ENCODE assay signal across 36 mouse cellular contexts in genomic region chr2:155777688-155777985, GRCm38 (mm10). TPM values are rescaled to one million over a fixed set of nuclear protein-coding genes. Genes with fewer than 3 reads are reported as not detected.
A peak's percentile ranks its signal among the peaks of the same experiment; 100 is the strongest.
DNase-seq lines count a peak whose midpoint lies in the region; ATAC-seq and TF ChIP-seq lines count a peak whose summit lies in the region.
"Had no signal": no experiment of that assay in that cellular context is flagged by ENCODE, and none has a peak within 500 bp of the region (broad histone marks: within the 10 kb centered on the region; RNA-seq: fewer than 3 reads in every experiment).

No protein-coding gene starts in this region.

- peaks cover 24% of the 10 kb centered on the region for H3K4me1 ChIP-seq in midbrain, embryonic 14.5 days (ENCODE audit: control insufficient read depth, insufficient read depth, low read length)
- peaks cover 17% of the 10 kb centered on the region for H3K4me1 ChIP-seq in midbrain, embryonic 10.5 days
- peaks cover 5% of the 10 kb centered on the region; the same call in 1 of the 2 replicates for H3K4me1 ChIP-seq in hindbrain, postnatal 0 days (ENCODE audit: insufficient read depth, low read length)
- peaks cover 32% of the 10 kb centered on the region for H3K4me1 ChIP-seq in neural tube, embryonic 14.5 days (ENCODE audit: control insufficient read depth, insufficient read depth, low read length)

- 52% methylated on average over 4 of the region's 4 CpGs for WGBS in midbrain, embryonic 14.5 days
- WGBS in midbrain, embryonic 10.5 days, result 82% methylated on average over 4 of the region's 4 CpGs
- 42% methylated on average over 4 of the region's 4 CpGs for WGBS in hindbrain, postnatal 0 days
- 30% methylated on average over 4 of the region's 4 CpGs for WGBS in neural tube, embryonic 14.5 days

- H3K4me3 ChIP-seq in midbrain, embryonic 14.5 days (replicated peaks; ENCODE audit: low read depth, low read length), result no peak overlapping the region
- no peak overlapping the region for H3K4me3 ChIP-seq in midbrain, embryonic 10.5 days
- peak overlapping the region; percentile 19; the same call in 1 of the 2 replicates for H3K4me3 ChIP-seq in hindbrain, postnatal 0 days (ENCODE audit: low read length)
- no peak overlapping the region for H3K4me3 ChIP-seq in neural tube, embryonic 14.5 days (ENCODE audit: low read depth, low read length)
- H3K4me3 ChIP-seq: embryonic facial prominence, embryonic 13.5 days; erythroblast, embryonic 14.5 days; heart, adult 2 months; heart, embryonic 13.5 days; limb, embryonic 13.5 days; lung, embryonic 15.5 days; stomach, embryonic 15.5 days had no signal

- DNase-seq in cerebellum, adult 8-10 months, result peak; percentile 37
- no peak for DNase-seq in midbrain, embryonic 14.5 days
- DNase-seq in midbrain, embryonic 10.5 days (ENCODE audit: low spot score), result no peak
- no peak for DNase-seq in hindbrain, postnatal 0 days (ENCODE audit: low spot score)
- DNase-seq in lung, postnatal 10 days, result no peak
- DNase-seq in adrenal gland, postnatal 36 days, result no peak
- DNase-seq: adrenal gland, adult 8-10 months; cerebellum, adult 11-12 months; heart, adult 2 months; heart, postnatal 10 days; kidney, adult 8-10 months; kidney, postnatal 4 days; lung, postnatal 36 days; right cerebral cortex, postnatal 25 days had no signal

- H3K27me3 ChIP-seq in midbrain, embryonic 14.5 days (ENCODE audit: control insufficient read depth, insufficient read depth, low read length), result 0 out of 2 replicates have a peak, but pooled peaks cover 2% of the 10 kb centered on the region
- peaks cover 43% of the 10 kb centered on the region for H3K27me3 ChIP-seq in midbrain, embryonic 10.5 days (ENCODE audit: low read depth, poor library complexity, severe bottlenecking)
- no peaks in the 10 kb centered on the region for H3K27me3 ChIP-seq in hindbrain, postnatal 0 days (ENCODE audit: insufficient read depth, low read length)
- no peaks in the 10 kb centered on the region; the same call in 1 of the 2 replicates for H3K27me3 ChIP-seq in neural tube, embryonic 14.5 days (ENCODE audit: control insufficient read depth, insufficient read depth, low read length)

- no peaks in the 10 kb centered on the region for H3K36me3 ChIP-seq in midbrain, embryonic 14.5 days (ENCODE audit: control insufficient read depth, insufficient read depth, low read length)
- H3K36me3 ChIP-seq in midbrain, embryonic 10.5 days, result no peaks in the 10 kb centered on the region
- no peaks in the 10 kb centered on the region for H3K36me3 ChIP-seq in hindbrain, postnatal 0 days (ENCODE audit: insufficient read depth, low read length)
- no peaks in the 10 kb centered on the region for H3K36me3 ChIP-seq in neural tube, embryonic 14.5 days (ENCODE audit: control insufficient read depth, insufficient read depth, low read length)
- H3K36me3 ChIP-seq: embryonic facial prominence, embryonic 13.5 days; G1E; heart, embryonic 13.5 days; limb, embryonic 13.5 days; lung, embryonic 15.5 days; stomach, embryonic 15.5 days had no signal

- H3K27ac ChIP-seq in midbrain, embryonic 14.5 days (replicated peaks; ENCODE audit: low read depth, low read length), result no peak overlapping the region
- no peak overlapping the region for H3K27ac ChIP-seq in midbrain, embryonic 10.5 days (replicated peaks)
- no peak overlapping the region for H3K27ac ChIP-seq in hindbrain, postnatal 0 days
- no peak overlapping the region; the same call in 1 of the 2 replicates for H3K27ac ChIP-seq in neural tube, embryonic 14.5 days (ENCODE audit: low read depth, low read length)
- H3K27ac ChIP-seq: embryonic facial prominence, embryonic 13.5 days; heart, adult 2 months; heart, embryonic 13.5 days; kidney, postnatal 0 days; limb, embryonic 13.5 days; lung, embryonic 15.5 days; stomach, embryonic 15.5 days had no signal

- no peak for ATAC-seq in cerebellum, adult (ENCODE audit: insufficient number of reproducible peaks, low FRiP score, low TSS enrichment)
- no peak for ATAC-seq in midbrain, embryonic 14.5 days (ENCODE audit: low FRiP score, low TSS enrichment)
- ATAC-seq in hindbrain, postnatal 0 days, result no peak
- ATAC-seq in neural tube, embryonic 14.5 days (ENCODE audit: low read depth), result no peak
- ATAC-seq: forebrain, embryonic 16.5 days; intestine, embryonic 16.5 days had no signal

- peak overlapping the region; percentile 72 for H3K4me2 ChIP-seq in midbrain, embryonic 14.5 days (ENCODE audit: low read length)
- H3K4me2 ChIP-seq in hindbrain, postnatal 0 days (ENCODE audit: low read depth, low read length), result peak overlapping the region; percentile 77
- peak overlapping the region; percentile 58; the same call in 1 of the 2 replicates for H3K4me2 ChIP-seq in neural tube, embryonic 14.5 days (ENCODE audit: low read depth, low read length)
- H3K4me2 ChIP-seq: embryonic facial prominence, embryonic 13.5 days; heart, embryonic 13.5 days; limb, embryonic 13.5 days; liver, embryonic 11.5 days; lung, embryonic 15.5 days; stomach, embryonic 15.5 days had no signal

- no peaks in the 10 kb centered on the region for H3K9me3 ChIP-seq in midbrain, embryonic 14.5 days (ENCODE audit: control insufficient read depth, low read length)
- no peaks in the 10 kb centered on the region for H3K9me3 ChIP-seq in midbrain, embryonic 10.5 days (replicated peaks)
- H3K9me3 ChIP-seq in hindbrain, postnatal 0 days (ENCODE audit: low read length), result no peaks in the 10 kb centered on the region
- H3K9me3 ChIP-seq in neural tube, embryonic 14.5 days (ENCODE audit: control insufficient read depth, low read length), result no peaks in the 10 kb centered on the region
- H3K9me3 ChIP-seq: embryonic facial prominence, embryonic 13.5 days; heart, embryonic 13.5 days; limb, embryonic 13.5 days; lung, embryonic 15.5 days; stomach, embryonic 15.5 days had no signal

- no peak for TF ChIP-seq CTCF in hindbrain, postnatal 0 days (IDR thresholded peaks at IDR 0.05; ENCODE audit: low read depth)

- H3K9ac ChIP-seq in midbrain, embryonic 14.5 days (replicated peaks; ENCODE audit: low read length), result no peak overlapping the region
- no peak overlapping the region for H3K9ac ChIP-seq in hindbrain, postnatal 0 days (replicated peaks; ENCODE audit: low read length)
- H3K9ac ChIP-seq in neural tube, embryonic 14.5 days (replicated peaks; ENCODE audit: low read depth, low read length), result no peak overlapping the region
- H3K9ac ChIP-seq: embryonic facial prominence, embryonic 13.5 days; heart, embryonic 13.5 days; limb, embryonic 13.5 days; lung, embryonic 15.5 days; stomach, embryonic 15.5 days had no signal

RNA-seq across cellular contexts. Expression of gene Mmp24, which starts 2.5 kb away (rescaled TPM):
- 17.7 and 24.6 TPM in 2 replicates for polyA plus RNA-seq in midbrain, embryonic 14.5 days (2014; fragmentation: Nextera tagmentation; extraction: Ambion mirVana)
- polyA plus RNA-seq in midbrain, embryonic 10.5 days (2016; fragmentation: Nextera tagmentation; extraction: Ambion mirVana), result 0.49 and 1.5 TPM in 2 replicates
- 161 and 179 TPM in 2 replicates for total RNA-seq in hindbrain, postnatal 0 days (2014; rRNA removed)
- 12.2 and 12.4 TPM in 2 replicates for polyA plus RNA-seq in hindbrain, postnatal 0 days (2015; fragmentation: Nextera tagmentation; extraction: Ambion mirVana)
- polyA plus RNA-seq in neural tube, embryonic 14.5 days (2014; fragmentation: Nextera tagmentation; extraction: Ambion mirVana), result 18.5 and 20.0 TPM in 2 replicates
- total RNA-seq in adrenal gland, postnatal 36 days (2021), result 1 to 10 TPM; 1.4 to 1.7 TPM
- total RNA-seq: gastrocnemius, adult 8-10 months; heart, adult 2 months had no signal
- polyA plus RNA-seq: G1E; heart, adult 2 months; liver, embryonic 11.5 days; liver, embryonic 16.5 days had no signal

RNA-seq across cellular contexts. Expression of gene Procr, which starts 26.7 kb away (rescaled TPM):
- 1.1 and 2.3 TPM in 2 replicates for polyA plus RNA-seq in midbrain, embryonic 14.5 days (2014; fragmentation: Nextera tagmentation; extraction: Ambion mirVana)
- polyA plus RNA-seq in midbrain, embryonic 10.5 days (2016; fragmentation: Nextera tagmentation; extraction: Ambion mirVana), result 1.3 and 1.9 TPM in 2 replicates
- total RNA-seq in hindbrain, postnatal 0 days (2014; rRNA removed), result 1.1 and 1.4 TPM in 2 replicates
- polyA plus RNA-seq in hindbrain, postnatal 0 days (2015; fragmentation: Nextera tagmentation; extraction: Ambion mirVana), result 1.6 and 2.6 TPM in 2 replicates
- 1.2 and 3.9 TPM in 2 replicates for polyA plus RNA-seq in neural tube, embryonic 14.5 days (2014; fragmentation: Nextera tagmentation; extraction: Ambion mirVana)
- 10 to 100 TPM; 27.0 to 72.3 TPM for total RNA-seq in adrenal gland, postnatal 36 days (2021)

RNA-seq across cellular contexts. Expression of gene BC029722, which starts 41.6 kb away (rescaled TPM):
- 25.5 and 38.5 TPM in 2 replicates for polyA plus RNA-seq in midbrain, embryonic 14.5 days (2014; fragmentation: Nextera tagmentation; extraction: Ambion mirVana)
- 6.8 and 10.5 TPM in 2 replicates for polyA plus RNA-seq in midbrain, embryonic 10.5 days (2016; fragmentation: Nextera tagmentation; extraction: Ambion mirVana)
- total RNA-seq in hindbrain, postnatal 0 days (2014; rRNA removed), result 31.9 and 35.4 TPM in 2 replicates
- polyA plus RNA-seq in hindbrain, postnatal 0 days (2015; fragmentation: Nextera tagmentation; extraction: Ambion mirVana), result 52.2 and 53.4 TPM in 2 replicates
- 25.1 and 33.5 TPM in 2 replicates for polyA plus RNA-seq in neural tube, embryonic 14.5 days (2014; fragmentation: Nextera tagmentation; extraction: Ambion mirVana)
- 100 to 1,000 TPM; 185 to 198 TPM for total RNA-seq in adrenal gland, postnatal 36 days (2021)

RNA-seq across cellular contexts. Expression of gene Gm17581, which starts 42.0 kb away (rescaled TPM):
- polyA plus RNA-seq in midbrain, embryonic 14.5 days (2014; fragmentation: Nextera tagmentation; extraction: Ambion mirVana), result not detected in 2 replicates
- polyA plus RNA-seq in midbrain, embryonic 10.5 days (2016; fragmentation: Nextera tagmentation; extraction: Ambion mirVana), result not detected in 2 replicates
- total RNA-seq in hindbrain, postnatal 0 days (2014; rRNA removed), result not detected in 2 replicates
- polyA plus RNA-seq in hindbrain, postnatal 0 days (2015; fragmentation: Nextera tagmentation; extraction: Ambion mirVana), result not detected in 2 replicates
- not detected in 2 replicates for polyA plus RNA-seq in neural tube, embryonic 14.5 days (2014; fragmentation: Nextera tagmentation; extraction: Ambion mirVana)
- not detected for total RNA-seq in adrenal gland, postnatal 36 days (2021)
- total RNA-seq: adrenal gland, adult 8-10 months; G1E; gastrocnemius, adult 8-10 months; gastrocnemius, postnatal 4 days; heart, adult 2 months; heart, postnatal 10 days; layer of hippocampus, adult 8-10 months; layer of hippocampus, postnatal 25 days; left cerebral cortex, adult 8-10 months; left cerebral cortex, postnatal 36 days; megakaryocyte, adult 5-6 weeks had no signal
- polyA plus RNA-seq: embryonic facial prominence, embryonic 13.5 days; erythroblast, embryonic 14.5 days; forebrain, embryonic 11.5 days; forebrain, embryonic 16.5 days; G1E; heart, adult 2 months; heart, embryonic 13.5 days; intestine, embryonic 16.5 days; kidney, postnatal 0 days; limb, embryonic 13.5 days; liver, embryonic 11.5 days; liver, embryonic 16.5 days; lung, embryonic 15.5 days; stomach, embryonic 15.5 days had no signal

RNA-seq across cellular contexts. Expression of gene Edem2, which starts 48.4 kb away (rescaled TPM):
- 42.6 and 47.2 TPM in 2 replicates for polyA plus RNA-seq in midbrain, embryonic 14.5 days (2014; fragmentation: Nextera tagmentation; extraction: Ambion mirVana)
- 34.0 and 34.4 TPM in 2 replicates for polyA plus RNA-seq in midbrain, embryonic 10.5 days (2016; fragmentation: Nextera tagmentation; extraction: Ambion mirVana)
- 32.0 and 40.7 TPM in 2 replicates for total RNA-seq in hindbrain, postnatal 0 days (2014; rRNA removed)
- polyA plus RNA-seq in hindbrain, postnatal 0 days (2015; fragmentation: Nextera tagmentation; extraction: Ambion mirVana), result 27.9 and 35.2 TPM in 2 replicates
- 38.2 and 42.3 TPM in 2 replicates for polyA plus RNA-seq in neural tube, embryonic 14.5 days (2014; fragmentation: Nextera tagmentation; extraction: Ambion mirVana)
- total RNA-seq in adrenal gland, postnatal 36 days (2021), result 10 to 100 TPM; 42.3 to 46.9 TPM
